Mouse (Mus musculus) bone marrow, adult 2 months (tissue): Measurements from ENCODE around the gene Aatk.

Experiments used
- CTCF ChIP-seq: fragments of 200-500 bp; IDR thresholded peaks from 2 replicates; pipeline ENCODE4 v1.5.1; 2011; ENCODE audit warnings: low read length, control low read depth; ENCODE audit not compliant: control insufficient read depth, insufficient read depth
- POLR2A ChIP-seq: fragments of 200-500 bp; IDR thresholded peaks from 2 replicates; pipeline ENCODE4 v1.6.1; 2011; ENCODE audit warnings: low read depth, mild to moderate bottlenecking, control low read depth, low read length, borderline replicate concordance; ENCODE audit not compliant: control insufficient read depth

DNA sequence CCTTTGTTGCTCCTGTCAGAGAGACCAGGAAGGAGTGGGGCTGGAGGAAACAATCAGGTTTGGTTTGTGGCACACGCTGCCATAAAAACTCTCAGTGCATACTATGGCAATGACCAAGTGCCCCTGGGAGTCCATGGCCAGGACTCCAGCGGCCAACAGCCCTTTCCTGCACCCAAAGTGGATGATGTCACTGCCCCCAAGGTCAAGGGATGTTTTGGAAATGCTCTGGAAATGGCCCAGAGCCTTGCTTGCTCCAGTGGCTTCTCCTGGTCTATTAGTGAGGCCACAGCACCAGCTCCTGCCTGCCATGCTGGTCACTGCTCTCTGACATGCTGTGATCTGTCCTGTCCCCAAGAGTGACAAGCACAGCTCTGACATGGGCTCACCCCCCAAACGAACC lies 29.2 kb upstream of the Aatk start:
- TF ChIP-seq CTCF, result no peak
- no peak for TF ChIP-seq POLR2A
